Mouse (Mus musculus): Measurements from ENCODE around the gene Rmnd5b.

GRCm38 (mm10) chr11:51653736-51654135 lies 18.0 kb upstream of the Rmnd5b start:
- TF ChIP-seq CTCF (IDR thresholded peaks at IDR 0.05; ENCODE audit: control insufficient read depth, insufficient read depth, insufficient read length) (no peak), MYOG (IDR thresholded peaks at IDR 0.05; ENCODE audit: control insufficient read depth, extremely low read depth, insufficient read length) (no peak)

Data from C2C12 (cell line).